Mouse (Mus musculus) stomach, embryonic 15.5 days (tissue): ENCODE data around the gene Adora2a. TPM values are rescaled to one million over a fixed set of nuclear protein-coding genes. Genes with fewer than 3 reads are reported as not detected.

Experiments
- ATAC-seq: fragments of 200-750 bp; cut with Nextera tagmentation; 2 replicates; pipeline ENCODE4 v1.8.0; 2017; ENCODE audit warnings: low read depth, moderate number of reproducible peaks, moderate TSS enrichment; ENCODE audit not compliant: insufficient read depth, low FRiP score
- H3K27ac ChIP-seq: fragments of 300-500 bp; sonication (generic); 2 replicates; pipeline ENCODE4 v1.5.1; 2015; ENCODE audit warnings: mild to moderate bottlenecking, inconsistent platforms
- H3K27me3 ChIP-seq: fragments of 300-500 bp; sonication (generic); replicated peaks from 2 replicates; pipeline ENCODE4 v1.6.1; 2015; ENCODE audit warnings: inconsistent platforms
- H3K36me3 ChIP-seq: fragments of 300-500 bp; sonication (generic); 2 replicates; pipeline ENCODE4 v1.6.1; 2015; ENCODE audit warnings: inconsistent platforms
- H3K4me1 ChIP-seq: fragments of 300-500 bp; sonication (generic); 2 replicates; pipeline ENCODE4 v1.6.1; 2015; ENCODE audit warnings: inconsistent platforms
- H3K4me2 ChIP-seq: fragments of 300-500 bp; sonication (generic); 2 replicates; pipeline ENCODE4 v1.6.1; 2015; ENCODE audit warnings: mild to moderate bottlenecking, inconsistent platforms
- H3K4me3 ChIP-seq: fragments of 300-500 bp; sonication (generic); replicated peaks from 2 replicates; pipeline ENCODE4 v1.5.1; 2015; ENCODE audit warnings: inconsistent platforms
- H3K9ac ChIP-seq: fragments of 300-500 bp; sonication (generic); 2 replicates; pipeline ENCODE4 v1.6.1; 2015; ENCODE audit warnings: inconsistent platforms
- H3K9me3 ChIP-seq: fragments of 300-500 bp; sonication (generic); 2 replicates; pipeline ENCODE4 v1.6.1; 2016; ENCODE audit warnings: inconsistent platforms
- WGBS: fragments of 180-500 bp; shearing (Covaris S2); methylation state at CpG from one replicate; pipeline ENCODE4 v1.1.7; 2015; 5-methylcytosine and 5-hydroxymethylcytosine counted together
- polyA plus RNA-seq: library from polyadenylated mRNA; unstranded; fragments of >200 nt; fragmentation: Nextera tagmentation; extraction: Ambion mirVana; gene quantifications from 2 replicates; pipeline ENCODE4 v1.2.1, GENCODE M21; 2015

Gene Adora2a
- polyA plus RNA-seq, 1 experiment from 2014 or later: 2.6 TPM

DNA sequence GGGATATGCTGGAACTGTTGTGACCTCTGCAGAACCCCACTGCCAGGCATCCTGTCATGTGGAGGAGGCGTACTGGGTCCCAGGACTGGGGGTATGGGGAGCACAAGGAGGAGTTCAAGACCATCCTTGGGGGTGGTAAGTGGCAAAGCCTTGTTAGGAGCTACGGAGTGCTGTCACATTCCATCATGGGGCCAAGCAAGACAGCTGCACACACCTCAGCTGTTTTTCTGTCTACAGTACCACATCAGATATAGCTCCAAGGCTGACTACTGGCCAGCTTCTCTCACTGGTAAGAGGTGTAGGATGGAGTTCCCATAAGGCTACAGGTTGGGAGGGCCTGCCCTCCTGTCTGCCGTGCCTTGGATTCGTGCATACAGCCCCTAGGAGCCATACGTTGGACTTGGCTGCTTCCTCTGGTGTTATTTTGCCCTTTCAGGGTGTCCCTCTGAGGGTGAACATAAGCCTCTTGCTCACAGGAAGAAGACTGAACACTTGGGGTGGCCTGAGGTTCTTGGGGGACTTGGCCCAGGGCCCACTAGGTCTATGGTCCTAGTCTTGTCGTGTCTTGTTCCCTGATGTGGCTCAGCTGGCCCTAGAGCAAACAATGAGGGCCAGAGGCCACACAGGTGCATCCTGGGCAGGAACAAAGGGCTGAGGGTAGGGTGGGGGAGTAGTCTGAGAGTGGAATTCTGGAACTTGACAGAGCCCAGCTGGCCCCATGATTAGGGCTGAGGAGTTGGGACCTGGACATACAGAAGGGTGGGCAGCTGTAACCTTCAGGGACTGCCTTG lies 2.3 kb upstream of the Adora2a start:
- H3K4me3 ChIP-seq: no peak overlapping the region
- H3K36me3 ChIP-seq: 0 out of 2 replicates have a peak, but pooled peaks cover 7% of the 10 kb centered on the region
- no peak overlapping the region for H3K4me2 ChIP-seq
- peaks cover 20% of the 10 kb centered on the region for H3K27me3 ChIP-seq
- no peak overlapping the region for H3K9ac ChIP-seq
- 50% methylated on average over 6 of the region's 6 CpGs for WGBS
- peaks cover 23% of the 10 kb centered on the region for H3K4me1 ChIP-seq
- no peaks in the 10 kb centered on the region for H3K9me3 ChIP-seq
- no peak overlapping the region for H3K27ac ChIP-seq
- ATAC-seq: no peak

- Histone ChIP-seq H3K4me1 (peaks cover 23% of the 10 kb centered on the region), H3K27me3 (peaks cover 22% of the 10 kb centered on the region), H3K4me3 (no peak overlapping the region), H3K36me3 (no peaks in the 10 kb centered on the region), H3K9ac (no peak overlapping the region), H3K4me2 (no peak overlapping the region), H3K9me3 (no peaks in the 10 kb centered on the region), H3K27ac (no peak overlapping the region)
- no peak for ATAC-seq
- 74% methylated on average over 8 of the region's 8 CpGs for WGBS
These were observed 921 bp upstream of the Adora2a start for GRCm38 (mm10) chr10:75315756-75316155.

DNA sequence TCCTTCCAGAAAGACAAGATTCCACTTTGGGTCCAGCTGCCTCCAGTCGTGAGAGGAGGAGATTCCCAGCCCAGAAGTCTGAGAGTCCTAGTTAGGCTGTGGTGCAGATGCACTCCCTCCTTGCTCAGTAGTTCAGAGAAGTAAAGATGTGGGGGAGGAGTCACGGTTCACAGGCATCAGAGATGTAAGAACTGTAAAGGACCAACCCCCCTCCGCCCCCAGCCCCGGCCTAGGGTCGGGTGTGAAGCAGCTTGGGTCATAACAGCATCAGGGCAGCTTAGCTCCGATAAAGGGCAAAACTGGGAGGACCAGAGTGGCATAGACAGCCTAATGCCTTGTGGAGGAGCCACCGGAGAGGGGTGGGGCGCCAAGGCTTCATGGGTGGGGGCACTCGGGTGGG lies 205 bp upstream of the Adora2a start:
- Histone ChIP-seq H3K9ac (peak overlapping the region; percentile 25; the same call in 1 of the 2 replicates), H3K9me3 (no peaks in the 10 kb centered on the region), H3K36me3 (no peaks in the 10 kb centered on the region), H3K4me1 (peaks cover 23% of the 10 kb centered on the region), H3K4me3 (peak overlapping the region; percentile 52), H3K27ac (no peak overlapping the region), H3K4me2 (peak overlapping the region; percentile 93), H3K27me3 (peaks cover 22% of the 10 kb centered on the region)
- 6% methylated on average over 9 of the region's 9 CpGs for WGBS
- ATAC-seq: no peak

DNA sequence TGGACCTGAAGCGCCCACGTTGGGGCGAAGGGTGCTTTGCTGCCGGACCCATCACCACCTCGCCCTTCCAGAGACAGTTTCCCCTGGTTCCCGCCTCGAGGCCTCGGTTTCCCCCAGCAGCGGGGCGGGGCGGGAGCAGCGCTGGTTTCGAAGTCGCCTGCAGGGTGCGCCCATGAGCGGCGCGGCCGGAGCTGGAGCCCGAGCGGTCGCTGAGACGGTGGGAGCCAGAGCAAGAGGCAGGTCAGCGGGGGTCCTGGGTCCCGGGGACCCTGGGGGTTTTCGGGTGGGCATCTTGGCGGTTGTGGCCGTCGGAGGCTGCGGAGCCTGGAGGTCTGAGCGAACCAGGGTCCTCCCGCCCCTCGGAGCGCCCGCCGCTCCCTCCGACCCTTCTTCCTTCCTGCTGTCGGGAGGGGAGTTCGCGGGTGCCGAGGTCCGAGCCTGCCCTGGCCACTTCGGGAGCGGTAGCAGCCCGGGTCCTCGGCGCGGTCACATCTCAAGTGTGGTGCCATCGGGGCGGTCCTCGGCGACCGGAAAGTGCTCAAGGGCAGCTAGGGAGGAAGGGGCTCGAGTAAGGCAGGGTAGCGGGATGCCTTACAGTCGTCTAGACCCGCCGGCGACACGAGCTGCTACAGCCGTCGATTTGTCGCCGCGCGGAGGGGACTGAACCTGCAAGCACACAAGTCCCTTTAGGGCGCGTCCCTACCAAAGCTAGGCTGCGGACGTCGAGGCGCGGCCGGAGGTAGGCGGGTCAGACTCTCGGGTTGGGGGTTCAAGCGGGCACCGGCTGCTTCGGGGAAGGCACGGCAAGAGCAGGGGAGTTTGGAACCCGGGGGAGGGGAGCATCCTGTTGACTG lies 458 bp downstream of the Adora2a start:
- 0 out of 2 replicates have a peak, but pooled peaks have one; percentile 56 for ATAC-seq
- peaks cover 23% of the 10 kb centered on the region for H3K4me1 ChIP-seq
- H3K9ac ChIP-seq: peak overlapping the region; percentile 25
- H3K27ac ChIP-seq: no peak overlapping the region
- H3K36me3 ChIP-seq: no peaks in the 10 kb centered on the region
- H3K27me3 ChIP-seq: peaks cover 22% of the 10 kb centered on the region
- WGBS: under 1% methylated on average over 80 of the region's 81 CpGs
- peak overlapping the region; percentile 93 for H3K4me2 ChIP-seq
- peak overlapping the region; percentile 52 for H3K4me3 ChIP-seq
- no peaks in the 10 kb centered on the region for H3K9me3 ChIP-seq

DNA sequence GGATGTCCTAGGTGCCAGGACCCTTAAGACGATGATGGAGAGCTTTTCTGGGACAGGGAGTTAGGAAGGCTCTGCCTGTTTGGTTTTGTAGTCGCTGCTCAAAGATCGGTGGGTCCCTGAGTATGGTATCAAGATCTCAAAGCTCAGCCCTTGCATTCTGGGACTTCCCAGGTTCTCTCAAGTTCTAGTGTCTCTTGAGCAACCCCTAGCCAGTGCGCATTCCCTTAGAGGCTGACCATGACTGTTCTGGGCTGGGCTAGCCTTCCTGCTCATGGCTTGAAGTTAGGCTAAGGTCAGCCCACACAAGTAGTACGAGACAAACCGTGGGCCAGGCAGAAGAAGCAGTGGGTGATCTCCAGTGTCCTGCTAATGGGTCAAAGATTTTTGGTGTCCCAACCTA lies 1.5 kb downstream of the Adora2a start:
- 77% methylated on average over 6 of the region's 6 CpGs for WGBS
- H3K9ac ChIP-seq: no peak overlapping the region
- H3K4me3 ChIP-seq: peak overlapping the region; percentile 52; the same call in 1 of the 2 replicates

GRCm38 (mm10) chr10:75320321-75320720 lies 3.6 kb downstream of the Adora2a start:
- Histone ChIP-seq H3K9ac (no peak overlapping the region), H3K9me3 (no peaks in the 10 kb centered on the region), H3K4me3 (no peak overlapping the region), H3K27me3 (peaks cover 22% of the 10 kb centered on the region), H3K4me2 (no peak overlapping the region), H3K4me1 (peaks cover 16% of the 10 kb centered on the region), H3K27ac (no peak overlapping the region), H3K36me3 (no peaks in the 10 kb centered on the region)
- WGBS: 53% methylated on average over 4 of the region's 4 CpGs
- ATAC-seq: no peak

More for the DNA sequence above, 1.5 kb downstream of the Adora2a start:
- no peak for ATAC-seq
- H3K4me1 ChIP-seq: peaks cover 23% of the 10 kb centered on the region
- peak overlapping the region; percentile 93; the same call in 1 of the 2 replicates for H3K4me2 ChIP-seq
- no peaks in the 10 kb centered on the region for H3K36me3 ChIP-seq
- peaks cover 22% of the 10 kb centered on the region for H3K27me3 ChIP-seq
- H3K27ac ChIP-seq: no peak overlapping the region
- H3K9me3 ChIP-seq: no peaks in the 10 kb centered on the region

- no peak overlapping the region for H3K4me2 ChIP-seq
- no peaks in the 10 kb centered on the region for H3K9me3 ChIP-seq
- no peak overlapping the region for H3K9ac ChIP-seq
- no peaks in the 10 kb centered on the region for H3K36me3 ChIP-seq
- 50% methylated on average over 6 of the region's 6 CpGs for WGBS
- H3K4me1 ChIP-seq: no peaks in the 10 kb centered on the region
- no peak overlapping the region for H3K4me3 ChIP-seq
- H3K27me3 ChIP-seq: peaks cover 11% of the 10 kb centered on the region
- no peak for ATAC-seq
- no peak overlapping the region for H3K27ac ChIP-seq
These were observed 6.3 kb downstream of the Adora2a start for GRCm38 (mm10) chr10:75322966-75323365.

DNA sequence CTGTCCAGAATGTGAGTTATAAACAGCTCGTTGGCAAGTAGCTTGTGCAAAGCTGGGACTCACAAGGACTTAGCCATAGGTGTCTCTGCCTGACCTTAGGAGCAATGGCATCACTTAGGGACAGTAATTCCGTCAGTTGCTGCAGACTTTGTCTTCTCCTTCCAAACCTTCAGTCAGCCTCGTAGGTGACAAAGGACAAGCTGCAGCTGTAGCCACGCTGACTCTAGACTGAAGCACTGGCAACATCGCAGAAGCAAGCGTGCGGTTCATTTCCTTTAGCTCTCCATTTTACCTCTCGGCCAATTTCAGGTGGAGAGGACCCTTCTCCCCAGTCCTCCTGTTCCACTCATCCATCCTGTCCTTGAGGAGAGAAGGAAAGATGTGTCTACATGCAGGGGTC lies 7.3 kb downstream of the Adora2a start:
- 82% methylated on average over 8 of the region's 8 CpGs for WGBS
- ATAC-seq: no peak
- Histone ChIP-seq H3K36me3 (no peaks in the 10 kb centered on the region), H3K4me3 (no peak overlapping the region), H3K27ac (no peak overlapping the region), H3K9ac (no peak overlapping the region), H3K4me2 (no peak overlapping the region), H3K4me1 (no peaks in the 10 kb centered on the region), H3K27me3 (peaks cover 5% of the 10 kb centered on the region; the same call in 1 of the 2 replicates), H3K9me3 (no peaks in the 10 kb centered on the region)

DNA sequence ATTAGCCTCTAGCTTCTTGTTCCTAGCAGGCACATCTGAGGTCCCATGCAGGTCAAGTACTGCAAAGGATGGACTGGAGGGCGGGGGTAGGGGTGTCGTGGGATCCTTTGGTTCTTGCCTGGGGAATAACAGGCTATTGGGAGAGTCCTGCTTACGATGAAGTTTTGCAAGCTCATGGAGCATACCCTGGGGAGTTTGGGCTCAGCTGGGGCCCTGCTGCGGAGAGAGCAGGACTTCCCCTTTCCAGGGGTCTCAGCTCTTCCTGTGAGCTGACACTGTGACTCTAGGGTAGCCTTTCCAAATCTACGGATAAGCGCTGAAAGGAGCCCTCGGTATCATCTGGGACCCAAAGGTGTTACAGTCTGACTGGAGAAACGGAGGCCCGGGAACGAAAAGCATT lies 7.7 kb downstream of the Adora2a start:
- ATAC-seq: no peak
- Histone ChIP-seq H3K27me3 (peaks cover 1% of the 10 kb centered on the region; the same call in 1 of the 2 replicates), H3K9me3 (no peaks in the 10 kb centered on the region), H3K4me2 (no peak overlapping the region), H3K27ac (no peak overlapping the region), H3K9ac (no peak overlapping the region), H3K4me3 (no peak overlapping the region), H3K36me3 (no peaks in the 10 kb centered on the region), H3K4me1 (no peaks in the 10 kb centered on the region)
- WGBS: 71% methylated on average over 10 of the region's 10 CpGs

GRCm38 (mm10) chr10:75325821-75326220 lies 9.1 kb downstream of the Adora2a start:
- H3K4me3 ChIP-seq: no peak overlapping the region

DNA sequence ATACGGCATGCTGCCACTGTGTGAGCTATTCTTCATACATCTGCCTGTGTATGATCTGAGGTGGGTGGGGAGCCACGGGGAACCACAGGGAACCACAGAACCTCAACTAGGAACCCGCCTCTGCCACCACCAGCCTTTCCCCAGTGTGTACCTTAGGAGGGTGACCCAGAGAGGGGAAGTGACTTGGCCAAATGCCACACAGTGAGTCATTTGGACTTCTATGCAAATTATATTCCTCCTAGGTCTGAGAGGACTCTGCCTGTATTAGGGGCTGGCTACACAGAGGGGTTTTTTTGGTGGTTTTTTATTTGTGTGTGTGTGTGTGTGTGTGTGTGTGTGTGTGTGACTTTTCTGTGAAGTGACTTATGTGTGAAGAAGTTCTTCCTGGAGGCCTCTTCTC lies 9.9 kb downstream of the Adora2a start:
- 65% methylated on average over 3 of the region's 3 CpGs for WGBS
- H3K4me3 ChIP-seq: no peak overlapping the region
- H3K4me2 ChIP-seq: no peak overlapping the region
- no peak overlapping the region for H3K27ac ChIP-seq
- ATAC-seq: peak; percentile 59; the same call in 1 of the 2 replicates
- no peaks in the 10 kb centered on the region for H3K9me3 ChIP-seq
- H3K4me1 ChIP-seq: no peaks in the 10 kb centered on the region
- no peaks in the 10 kb centered on the region for H3K36me3 ChIP-seq
- no peak overlapping the region for H3K9ac ChIP-seq
- H3K27me3 ChIP-seq: no peaks in the 10 kb centered on the region

More at GRCm38 (mm10) chr10:75325821-75326220, 9.1 kb downstream of the Adora2a start:
- Histone ChIP-seq H3K9me3 (no peaks in the 10 kb centered on the region), H3K4me1 (no peaks in the 10 kb centered on the region), H3K27me3 (no peaks in the 10 kb centered on the region), H3K9ac (no peak overlapping the region), H3K27ac (no peak overlapping the region), H3K4me2 (no peak overlapping the region), H3K36me3 (no peaks in the 10 kb centered on the region)
- 93% methylated on average over 23 of the region's 23 CpGs for WGBS
- ATAC-seq: no peak

- Histone ChIP-seq H3K4me3 (no peak overlapping the region), H3K9me3 (no peaks in the 10 kb centered on the region), H3K4me1 (no peaks in the 10 kb centered on the region), H3K27me3 (no peaks in the 10 kb centered on the region), H3K9ac (no peak overlapping the region), H3K36me3 (no peaks in the 10 kb centered on the region), H3K27ac (no peak overlapping the region), H3K4me2 (no peak overlapping the region)
- ATAC-seq: no peak
- 56% methylated on average over 11 of the region's 11 CpGs for WGBS
These were observed 10.4 kb downstream of the Adora2a start for GRCm38 (mm10) chr10:75327081-75327480.
